Mouse (Mus musculus) liver, embryonic 14.5 days (tissue): ENCODE measurements around the gene Srrm4.

Experiments
- CTCF ChIP-seq: IDR thresholded peaks from 2 replicates; pipeline ENCODE4 v1.5.1; 2016; ENCODE audit warnings: antibody characterized with exemption, low read depth, control low read depth
- EP300 ChIP-seq: IDR thresholded peaks from 2 replicates; pipeline ENCODE4 v1.6.1; 2016; ENCODE audit warnings: antibody characterized with exemption, low read depth

DNA sequence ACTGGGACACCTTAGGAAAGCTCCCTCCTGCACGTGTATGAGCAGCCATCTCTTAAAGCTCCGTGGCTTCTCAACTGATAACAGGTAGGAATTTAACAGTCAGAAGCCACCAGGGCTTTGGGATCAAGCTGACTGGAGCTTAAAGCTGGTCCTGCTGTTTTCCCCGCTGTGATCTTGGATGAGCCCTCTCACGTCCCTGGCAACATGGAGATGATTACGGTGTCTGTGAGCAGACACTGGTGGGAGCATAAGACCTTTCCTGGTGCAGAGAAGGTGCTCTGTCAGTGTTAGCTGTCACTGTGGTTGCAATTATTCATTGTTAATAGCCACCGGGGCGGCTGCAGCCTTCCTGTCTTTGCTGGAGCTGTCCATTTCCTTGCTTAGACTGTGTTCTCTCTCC, 97.2 kb downstream of the Srrm4 start:
- TF ChIP-seq CTCF (no peak), EP300 (no peak)
